Comparison of ENCODE assay signal across 24 mouse cellular contexts in genomic region chr11:79731476-79731875, GRCm38 (mm10).
"Had no signal": no experiment of that assay in that cellular context is flagged by ENCODE, and none has a peak within 500 bp of the region (broad histone marks: within the 10 kb centered on the region; RNA-seq: fewer than 3 reads in every experiment).

No protein-coding gene starts in this region.

- DNase-seq: gastrocnemius, adult 2 months; gastrocnemius, postnatal 10 days; gastrocnemius, postnatal 25 days; heart, postnatal 10 days; heart, postnatal 4 days; kidney, adult 18-20 months; kidney, adult 8-10 months; kidney, postnatal 10 days; kidney, postnatal 25 days; kidney, postnatal 4 days; left cerebral cortex, postnatal 4 days; lung, adult 18-20 months had no signal

- H3K27ac ChIP-seq: gastrocnemius, adult 2 months; heart, embryonic 10.5 days; hindbrain, embryonic 10.5 days; hindbrain, embryonic 12.5 days; hindbrain, embryonic 15.5 days; hindbrain, postnatal 0 days; layer of hippocampus, adult 2 months; limb, embryonic 13.5 days; limb, embryonic 15.5 days; liver, embryonic 12.5 days; liver, embryonic 14.5 days had no signal

- H3K36me3 ChIP-seq: heart, embryonic 10.5 days; heart, embryonic 12.5 days; hindbrain, embryonic 10.5 days; hindbrain, embryonic 12.5 days; hindbrain, embryonic 15.5 days; limb, embryonic 13.5 days; liver, embryonic 12.5 days had no signal

- H3K27me3 ChIP-seq: heart, embryonic 12.5 days; hindbrain, embryonic 12.5 days; hindbrain, embryonic 15.5 days; limb, embryonic 13.5 days; limb, embryonic 15.5 days; liver, embryonic 12.5 days had no signal

- ATAC-seq: hindbrain, postnatal 0 days; intestine, embryonic 16.5 days; liver, embryonic 12.5 days had no signal

- H3K4me2 ChIP-seq: heart, embryonic 12.5 days; hindbrain, embryonic 12.5 days; hindbrain, embryonic 15.5 days; limb, embryonic 13.5 days; limb, embryonic 15.5 days; liver, embryonic 12.5 days had no signal

- H3K9me3 ChIP-seq: heart, embryonic 10.5 days; heart, embryonic 12.5 days; hindbrain, embryonic 10.5 days; hindbrain, embryonic 12.5 days; hindbrain, embryonic 15.5 days; limb, embryonic 13.5 days; limb, embryonic 15.5 days; liver, embryonic 12.5 days had no signal

- H3K4me3 ChIP-seq: gastrocnemius, adult 2 months; heart, embryonic 10.5 days; heart, embryonic 12.5 days; hindbrain, embryonic 10.5 days; hindbrain, embryonic 12.5 days; hindbrain, embryonic 15.5 days; layer of hippocampus, adult 2 months; limb, embryonic 13.5 days; limb, embryonic 15.5 days; liver, embryonic 12.5 days had no signal

- H3K9ac ChIP-seq: heart, embryonic 12.5 days; hindbrain, embryonic 12.5 days; hindbrain, embryonic 15.5 days; limb, embryonic 13.5 days; limb, embryonic 15.5 days; liver, embryonic 12.5 days; liver, embryonic 14.5 days had no signal
